Mouse (Mus musculus): Measurements from ENCODE around the gene Pak1. TPM values are rescaled to one million over a fixed set of nuclear protein-coding genes. Genes with fewer than 3 reads are reported as not detected.
A peak's percentile ranks its signal among the peaks of the same experiment; 100 is the strongest.
"Not testable (repeated sequence)": the region's sequence is repeated elsewhere in the genome, so short reads cannot be mapped to it uniquely, and the experiment has no call there.

The Pak1 gene
- polyA plus RNA-seq, 1 experiment from 2014 or later, result 91.2 TPM

- Histone ChIP-seq H3K4me3 (replicated peaks) (no peak overlapping the region), H3K4me1 (peaks cover 14% of the 10 kb centered on the region), H3K27ac (no peak overlapping the region), H3K36me3 (replicated peaks) (no peaks in the 10 kb centered on the region), H3K9me3 (no peaks in the 10 kb centered on the region), H3K4me2 (no peak overlapping the region), H3K9ac (no peak overlapping the region), H3K27me3 (no peaks in the 10 kb centered on the region)
- ATAC-seq (ENCODE audit: low FRiP score), result no peak
These were observed 50.2 kb downstream of the Pak1 start for GRCm38 (mm10) chr7:97838574-97838973.

GRCm38 (mm10) chr7:97841311-97841710 lies 53.0 kb downstream of the Pak1 start:
- Histone ChIP-seq H3K36me3 (replicated peaks) (no peaks in the 10 kb centered on the region), H3K4me2 (no peak overlapping the region), H3K9ac (no peak overlapping the region), H3K27ac (no peak overlapping the region), H3K9me3 (no peaks in the 10 kb centered on the region), H3K27me3 (no peaks in the 10 kb centered on the region), H3K4me3 (replicated peaks) (no peak overlapping the region), H3K4me1 (peaks cover 28% of the 10 kb centered on the region)
- no peak for ATAC-seq (ENCODE audit: low FRiP score)
- 87% methylated on average over 5 of the region's 5 CpGs for WGBS

DNA sequence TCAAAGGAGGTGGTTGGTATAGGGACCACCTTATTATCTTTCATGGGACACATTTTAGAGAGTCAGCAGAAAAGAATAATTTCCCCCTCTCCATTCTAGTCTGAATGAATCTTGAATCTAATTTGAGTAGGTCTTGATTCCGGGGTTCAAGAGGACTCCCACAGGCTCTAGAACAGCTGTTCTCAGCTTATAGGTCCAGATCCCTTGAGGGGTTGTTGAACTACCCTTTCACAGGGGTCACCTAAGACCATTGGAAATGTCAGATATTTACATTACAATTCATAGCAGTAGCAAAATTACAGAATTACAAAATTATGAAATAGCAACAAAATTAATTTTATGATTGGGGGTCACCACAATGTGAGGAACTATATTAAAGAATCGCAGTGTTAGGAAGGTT lies 54.0 kb downstream of the Pak1 start:
- peak; percentile 36 for ATAC-seq (ENCODE audit: low FRiP score)
- Histone ChIP-seq H3K9ac (no peak overlapping the region), H3K4me1 (peaks cover 28% of the 10 kb centered on the region), H3K9me3 (no peaks in the 10 kb centered on the region), H3K4me2 (peak overlapping the region; percentile 61), H3K27me3 (no peaks in the 10 kb centered on the region), H3K27ac (no peak overlapping the region), H3K36me3 (replicated peaks) (no peaks in the 10 kb centered on the region), H3K4me3 (replicated peaks) (peak overlapping the region; percentile 52)
- WGBS, result 57% methylated on average over 2 of the region's 2 CpGs

GRCm38 (mm10) chr7:97842806-97843570 lies 54.6 kb downstream of the Pak1 start:
- H3K36me3 ChIP-seq (replicated peaks), result no peaks in the 10 kb centered on the region
- peak overlapping the region; percentile 78 for H3K27ac ChIP-seq
- peak overlapping the region; percentile 61 for H3K4me2 ChIP-seq
- no peaks in the 10 kb centered on the region for H3K9me3 ChIP-seq
- ATAC-seq (ENCODE audit: low FRiP score), result peak; percentile 96
- no peaks in the 10 kb centered on the region for H3K27me3 ChIP-seq
- 4% methylated on average over 22 of the region's 22 CpGs for WGBS
- peak overlapping the region; percentile 52 for H3K4me3 ChIP-seq (replicated peaks)
- peaks cover 28% of the 10 kb centered on the region for H3K4me1 ChIP-seq
- peak overlapping the region; percentile 78 for H3K9ac ChIP-seq

DNA sequence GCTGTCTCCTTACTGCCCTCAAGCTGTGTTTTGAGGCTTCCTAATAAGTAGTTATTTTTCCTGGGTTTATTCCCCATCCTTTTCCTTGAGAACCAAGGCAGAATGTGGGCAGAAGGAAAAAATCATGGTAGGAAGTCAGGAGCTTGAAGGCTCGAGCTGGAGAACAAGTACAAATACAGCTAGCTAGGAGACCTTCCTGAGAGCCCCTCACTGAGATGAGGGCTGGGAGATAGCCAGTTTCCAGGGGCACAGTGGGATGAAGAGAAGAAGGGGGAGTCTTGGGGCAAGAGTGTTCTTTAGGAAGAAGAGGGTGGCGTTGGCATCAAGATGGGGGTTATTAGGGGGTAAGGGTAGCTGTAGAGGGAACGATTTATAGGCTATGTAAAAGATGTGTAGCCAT lies 56.1 kb downstream of the Pak1 start:
- no peak overlapping the region for H3K27ac ChIP-seq
- ATAC-seq (ENCODE audit: low FRiP score), result no peak
- peaks cover 28% of the 10 kb centered on the region for H3K4me1 ChIP-seq
- no peaks in the 10 kb centered on the region for H3K36me3 ChIP-seq (replicated peaks)
- H3K4me3 ChIP-seq (replicated peaks), result peak overlapping the region; percentile 52
- no peak overlapping the region for H3K9ac ChIP-seq
- no peaks in the 10 kb centered on the region for H3K9me3 ChIP-seq
- 82% methylated on average over 3 of the region's 3 CpGs for WGBS
- H3K4me2 ChIP-seq, result peak overlapping the region; percentile 61
- no peaks in the 10 kb centered on the region for H3K27me3 ChIP-seq

- Histone ChIP-seq H3K36me3 (replicated peaks) (no peaks in the 10 kb centered on the region), H3K4me3 (replicated peaks) (no peak overlapping the region), H3K27ac (no peak overlapping the region), H3K27me3 (no peaks in the 10 kb centered on the region), H3K4me2 (no peak overlapping the region), H3K4me1 (peaks cover 28% of the 10 kb centered on the region), H3K9ac (no peak overlapping the region), H3K9me3 (no peaks in the 10 kb centered on the region)
- no peak for ATAC-seq (ENCODE audit: low FRiP score)
- 83% methylated on average over 2 of the region's 2 CpGs for WGBS
These were observed 57.2 kb downstream of the Pak1 start for GRCm38 (mm10) chr7:97845546-97845945.

DNA sequence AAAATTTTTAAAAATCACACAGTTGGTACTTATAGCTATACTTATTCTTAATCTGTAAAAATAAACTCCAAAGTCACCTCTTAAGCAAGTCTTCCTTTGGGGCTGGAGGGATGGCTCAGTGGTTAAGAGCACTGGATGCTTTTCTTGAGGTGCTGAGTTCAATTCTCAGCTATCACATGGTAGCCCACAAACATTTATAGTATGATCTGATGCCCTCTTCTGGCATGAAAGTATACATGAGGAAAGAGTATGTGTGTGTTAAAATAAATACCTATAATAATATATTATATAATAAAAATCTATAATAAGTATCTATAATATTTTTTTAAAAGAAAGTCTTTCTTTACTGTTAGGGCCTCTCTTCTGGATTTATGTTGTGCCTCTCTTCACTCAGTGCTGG lies 58.2 kb downstream of the Pak1 start:
- Histone ChIP-seq H3K9ac (no peak overlapping the region), H3K4me2 (no peak overlapping the region), H3K9me3 (no peaks in the 10 kb centered on the region), H3K4me1 (peaks cover 28% of the 10 kb centered on the region), H3K36me3 (replicated peaks) (no peaks in the 10 kb centered on the region), H3K27ac (no peak overlapping the region), H3K27me3 (no peaks in the 10 kb centered on the region), H3K4me3 (replicated peaks) (no peak overlapping the region)
- ATAC-seq (ENCODE audit: low FRiP score), result no peak

GRCm38 (mm10) chr7:97849557-97849956 lies 61.2 kb downstream of the Pak1 start:
- ATAC-seq (ENCODE audit: low FRiP score); H3K4me2 ChIP-seq: not testable (repeated sequence)
- WGBS, result 74% methylated on average over 3 of the region's 3 CpGs

GRCm38 (mm10) chr7:97850331-97850730 lies 62.0 kb downstream of the Pak1 start:
- Histone ChIP-seq H3K4me2 (no peak overlapping the region), H3K27ac (no peak overlapping the region), H3K4me1 (no peaks in the 10 kb centered on the region; the same call in 1 of the 2 replicates), H3K27me3 (no peaks in the 10 kb centered on the region), H3K36me3 (replicated peaks) (no peaks in the 10 kb centered on the region), H3K9ac (no peak overlapping the region), H3K9me3 (no peaks in the 10 kb centered on the region), H3K4me3 (replicated peaks) (no peak overlapping the region)
- ATAC-seq (ENCODE audit: low FRiP score), result no peak
- WGBS, result 91% methylated on average over 3 of the region's 3 CpGs

More at GRCm38 (mm10) chr7:97849557-97849956, 61.2 kb downstream of the Pak1 start:
- not testable (repeated sequence) for H3K36me3 ChIP-seq (replicated peaks); H3K4me1 ChIP-seq; H3K27me3 ChIP-seq; H3K27ac ChIP-seq; H3K9me3 ChIP-seq; H3K9ac ChIP-seq; H3K4me3 ChIP-seq (replicated peaks)

- 87% methylated on average over 3 of the region's 3 CpGs for WGBS
- no peak overlapping the region for H3K4me3 ChIP-seq (replicated peaks)
- H3K4me1 ChIP-seq, result no peaks in the 10 kb centered on the region
- H3K9ac ChIP-seq, result no peak overlapping the region
- no peak overlapping the region for H3K27ac ChIP-seq
- H3K9me3 ChIP-seq, result no peaks in the 10 kb centered on the region
- H3K27me3 ChIP-seq, result no peaks in the 10 kb centered on the region
- no peak for ATAC-seq (ENCODE audit: low FRiP score)
- peaks cover 8% of the 10 kb centered on the region for H3K36me3 ChIP-seq (replicated peaks)
- H3K4me2 ChIP-seq, result no peak overlapping the region
These were observed 75.2 kb downstream of the Pak1 start for GRCm38 (mm10) chr7:97863512-97863911.

DNA sequence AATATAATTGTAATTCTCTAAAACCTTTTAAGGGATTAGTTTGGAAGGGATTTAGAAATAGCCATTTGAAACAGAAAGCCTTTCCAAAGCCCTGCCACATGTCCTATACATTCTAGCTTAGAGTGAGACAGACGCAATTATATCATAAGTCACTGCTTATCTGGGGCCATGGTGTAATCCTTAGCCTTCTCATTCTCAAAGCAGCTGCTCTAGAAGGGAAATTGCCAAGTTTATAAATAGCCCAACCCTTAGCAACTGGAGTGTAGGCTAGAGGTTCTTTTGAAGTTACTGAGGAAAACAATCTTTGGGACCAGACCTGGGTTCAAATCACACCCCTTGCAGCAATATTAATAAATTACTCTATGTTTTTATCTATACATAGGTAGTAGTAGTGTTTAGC lies 76.2 kb downstream of the Pak1 start:
- no peaks in the 10 kb centered on the region for H3K27me3 ChIP-seq

GRCm38 (mm10) chr7:97867866-97868265 lies 79.5 kb downstream of the Pak1 start:
- ATAC-seq (ENCODE audit: low FRiP score), result no peak
- H3K27me3 ChIP-seq, result no peaks in the 10 kb centered on the region
- H3K9me3 ChIP-seq, result no peaks in the 10 kb centered on the region
- H3K36me3 ChIP-seq (replicated peaks), result peaks cover 8% of the 10 kb centered on the region
- no peak overlapping the region for H3K4me3 ChIP-seq (replicated peaks)
- no peak overlapping the region for H3K4me2 ChIP-seq
- 90% methylated on average over 5 of the region's 5 CpGs for WGBS
- H3K27ac ChIP-seq, result no peak overlapping the region
- H3K9ac ChIP-seq, result no peak overlapping the region
- no peaks in the 10 kb centered on the region for H3K4me1 ChIP-seq

More for the DNA sequence above, 76.2 kb downstream of the Pak1 start:
- H3K9me3 ChIP-seq, result no peaks in the 10 kb centered on the region
- no peak overlapping the region for H3K9ac ChIP-seq
- H3K27ac ChIP-seq, result no peak overlapping the region
- H3K36me3 ChIP-seq (replicated peaks), result peaks cover 8% of the 10 kb centered on the region
- WGBS, result 85% methylated on average over 1 of the region's 1 CpGs
- H3K4me3 ChIP-seq (replicated peaks), result no peak overlapping the region
- ATAC-seq (ENCODE audit: low FRiP score), result no peak
- H3K4me1 ChIP-seq, result no peaks in the 10 kb centered on the region
- H3K4me2 ChIP-seq, result no peak overlapping the region

DNA sequence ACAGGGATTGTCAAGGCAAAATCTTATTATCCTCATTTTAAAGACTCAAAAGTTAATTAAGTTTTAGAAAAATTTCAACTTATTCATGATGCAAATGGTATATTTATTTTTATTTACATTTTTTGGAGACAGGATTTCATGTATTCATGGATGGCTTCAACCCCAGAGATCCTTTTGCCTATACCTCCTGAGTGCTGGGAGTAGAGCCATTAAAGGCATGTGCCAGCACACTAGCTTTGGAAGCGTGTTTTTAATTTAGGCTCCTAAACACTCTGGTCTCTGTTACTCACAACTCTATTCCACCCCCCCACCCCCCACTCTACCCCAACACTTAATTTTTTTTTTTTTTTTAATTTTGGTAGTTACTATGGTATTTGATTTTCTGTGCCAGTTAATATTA lies 80.4 kb downstream of the Pak1 start:
- H3K27ac ChIP-seq, result no peak overlapping the region
- H3K4me1 ChIP-seq, result no peaks in the 10 kb centered on the region
- WGBS, result 92% methylated on average over 1 of the region's 1 CpGs
- H3K9me3 ChIP-seq, result no peaks in the 10 kb centered on the region
- no peak overlapping the region for H3K9ac ChIP-seq
- H3K4me2 ChIP-seq, result no peak overlapping the region
- H3K27me3 ChIP-seq, result no peaks in the 10 kb centered on the region
- ATAC-seq (ENCODE audit: low FRiP score), result no peak
- H3K36me3 ChIP-seq (replicated peaks), result peaks cover 8% of the 10 kb centered on the region
- no peak overlapping the region for H3K4me3 ChIP-seq (replicated peaks)
